Mouse (Mus musculus) embryonic facial prominence, embryonic 14.5 days (tissue): ENCODE results near the gene Gm13040. TPM values are rescaled to one million over a fixed set of nuclear protein-coding genes. Genes with fewer than 3 reads are reported as not detected.
"Not testable (repeated sequence)": the region's sequence is repeated elsewhere in the genome, so short reads cannot be mapped to it uniquely, and the experiment has no call there.

Source experiments
- ATAC-seq: fragments of 200-750 bp; cut with Nextera tagmentation; 2 replicates; pipeline ENCODE4 v1.8.0; 2017; ENCODE audit warnings: low read depth, moderate number of reproducible peaks, moderate TSS enrichment
- DNase-seq: peaks from one replicate; pipeline ENCODE4 v3.0.0-alpha.2; 2015; ENCODE audit warnings: low spot score
- H3K27ac ChIP-seq: fragments of 300-500 bp; sonication (generic); replicated peaks from 2 replicates; pipeline ENCODE4 v1.5.1; 2014; ENCODE audit warnings: low read depth, mild to moderate bottlenecking, low read length, moderate library complexity
- H3K27me3 ChIP-seq: fragments of 300-500 bp; sonication (generic); replicated peaks from 2 replicates; pipeline ENCODE4 v1.6.1; 2014; ENCODE audit warnings: low read length; ENCODE audit not compliant: control insufficient read depth, insufficient read depth
- H3K36me3 ChIP-seq: fragments of 300-500 bp; sonication (generic); 2 replicates; pipeline ENCODE4 v1.6.1; 2014; ENCODE audit warnings: low read length, mixed read lengths; ENCODE audit not compliant: control insufficient read depth, insufficient read depth
- H3K4me1 ChIP-seq: fragments of 300-500 bp; sonication (generic); 2 replicates; pipeline ENCODE4 v1.6.1; 2014; ENCODE audit warnings: antibody characterized with exemption, low read length; ENCODE audit not compliant: control insufficient read depth, insufficient read depth
- H3K4me2 ChIP-seq: fragments of 300-500 bp; sonication (generic); 2 replicates; pipeline ENCODE4 v1.6.1; 2014; ENCODE audit warnings: low read depth, mild to moderate bottlenecking, low read length, moderate library complexity, mixed read lengths
- H3K4me3 ChIP-seq: fragments of 300-500 bp; sonication (generic); 2 replicates; pipeline ENCODE4 v1.5.1; 2014; ENCODE audit warnings: low read depth, mild to moderate bottlenecking, low read length
- H3K9ac ChIP-seq: fragments of 300-500 bp; sonication (generic); 2 replicates; pipeline ENCODE4 v1.6.1; 2014; ENCODE audit warnings: low read depth, mild to moderate bottlenecking, low read length, moderate library complexity, mixed read lengths
- H3K9me3 ChIP-seq: fragments of 300-500 bp; sonication (generic); 2 replicates; pipeline ENCODE4 v1.6.1; 2016; ENCODE audit warnings: low read length; ENCODE audit not compliant: control insufficient read depth
- WGBS: fragments of 180-500 bp; shearing (Covaris S2); extraction: QIAGEN DNeasy Blood & Tissue Kit; methylation state at CpG from one replicate; pipeline ENCODE4 v1.1.7; 2014; 5-methylcytosine and 5-hydroxymethylcytosine counted together
- polyA plus RNA-seq: library from polyadenylated mRNA; unstranded; fragments of >200 nt; fragmentation: Nextera tagmentation; extraction: Ambion mirVana; gene quantifications from 2 replicates; pipeline ENCODE4 v1.2.1, GENCODE M21; 2014

Gm13040 gene
- not detected in 2 replicates for polyA plus RNA-seq

DNA sequence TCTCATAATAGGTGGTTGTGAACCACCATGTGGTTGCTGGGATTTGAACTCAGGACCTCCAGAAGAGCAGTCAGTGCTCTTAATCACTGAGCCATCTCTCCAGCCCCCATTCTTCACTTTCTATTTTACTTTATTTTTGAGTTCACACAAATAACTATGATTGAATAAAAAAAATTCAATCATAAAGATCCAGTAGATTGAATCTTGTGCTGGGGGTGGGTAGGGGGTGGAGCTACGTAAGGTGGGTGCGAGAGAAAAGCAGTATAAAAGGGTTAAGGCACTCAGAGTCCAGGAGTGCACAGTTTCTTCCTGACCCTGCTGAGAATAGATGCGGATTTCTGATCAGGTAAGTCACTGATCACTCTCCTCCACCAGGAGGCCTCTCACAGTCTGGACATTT, at the start of gene Gm13040:
Gene Gm13040, plus strand, starts transcription at position 301 of the 400 bp plus-strand sequence.
- not testable (repeated sequence) for H3K9ac ChIP-seq, DNase-seq, H3K4me2 ChIP-seq, H3K27me3 ChIP-seq, ATAC-seq, H3K4me1 ChIP-seq, H3K4me3 ChIP-seq, H3K27ac ChIP-seq, H3K36me3 ChIP-seq, H3K9me3 ChIP-seq
- WGBS = no CpG with 5 or more reads among the region's 3 CpGs

DNA sequence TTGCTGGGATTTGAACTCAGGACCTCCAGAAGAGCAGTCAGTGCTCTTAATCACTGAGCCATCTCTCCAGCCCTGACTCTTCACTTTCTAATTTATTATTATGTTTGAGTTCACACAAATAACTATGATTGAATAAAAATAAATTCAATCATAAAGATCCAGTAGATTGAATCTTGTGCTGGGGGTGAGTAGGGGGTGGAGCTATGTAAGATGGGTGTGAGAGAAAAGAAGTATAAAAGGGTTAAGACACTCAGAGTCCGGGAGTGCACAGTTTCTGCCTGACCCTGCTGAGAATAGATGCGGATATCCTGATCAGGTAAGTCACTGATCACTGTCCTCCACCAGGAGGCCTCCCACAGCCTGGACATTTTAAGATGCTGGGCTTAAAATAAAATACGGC, 24.7 kb upstream of the Gm13040 start, which contains the start of gene Gm13043:
Gene Gm13043, plus strand, starts transcription at position 301 of the 400 bp plus-strand sequence.
- ATAC-seq (no peak), DNase-seq (no peak)
- H3K9me3 ChIP-seq = no peaks in the 10 kb centered on the region
- WGBS = 75% methylated on average over 3 of the region's 3 CpGs
- H3K4me3 ChIP-seq = no peak within 1 kb of the TSS
- H3K27ac ChIP-seq = no peak within 1 kb of the TSS
- H3K27me3 ChIP-seq = no peaks in the 10 kb centered on the region
- H3K9ac ChIP-seq = no peak within 1 kb of the TSS
- H3K4me1 ChIP-seq = no peaks in the 10 kb centered on the region
- H3K36me3 ChIP-seq = no peaks in the 10 kb centered on the region
- no peak within 1 kb of the TSS for H3K4me2 ChIP-seq

GRCm38 (mm10) chr4:143551400-143551799, 15.6 kb downstream of the Gm13040 start, which contains the start of the genes BC080695 and Gm13057:
BC080695 (plus strand) TSS chr4:143551700.
Gm13057 (plus strand) TSS chr4:143551709.
- H3K27ac ChIP-seq, H3K27me3 ChIP-seq, H3K9ac ChIP-seq, H3K4me3 ChIP-seq, H3K36me3 ChIP-seq, DNase-seq, ATAC-seq, H3K4me1 ChIP-seq, H3K4me2 ChIP-seq, H3K9me3 ChIP-seq: not testable (repeated sequence)
- WGBS = no CpG with 5 or more reads among the region's 3 CpGs

Other genes starting within 250 kb of the Gm13040 start
- gene Pdpn, start 236.4 kb upstream of the Gm13040 start, polyA plus RNA-seq = 67.1 and 70.2 TPM in 2 replicates
- 2.2 and 2.3 TPM in 2 replicates for gene Lrrc38, start 186.2 kb upstream of the Gm13040 start, polyA plus RNA-seq
- not detected in 2 replicates for gene Pramel1, start 141.5 kb upstream of the Gm13040 start, polyA plus RNA-seq
- gene Pramef8, start 123.5 kb upstream of the Gm13040 start, polyA plus RNA-seq = 8.8 and 12.1 TPM in 2 replicates
- gene Oog4, start 85.6 kb upstream of the Gm13040 start, polyA plus RNA-seq = not detected in 2 replicates
- not detected in 2 replicates for gene Gm13043, start 24.6 kb upstream of the Gm13040 start, polyA plus RNA-seq
- not detected in 2 replicates for gene BC080695, start 15.7 kb downstream of the Gm13040 start, polyA plus RNA-seq
- gene Gm13057, start 15.8 kb downstream of the Gm13040 start, polyA plus RNA-seq = not detected in 2 replicates
- gene Gm13083, start 79.0 kb downstream of the Gm13040 start, polyA plus RNA-seq = not detected in 2 replicates
- not detected in 2 replicates for gene Gm13088, start 121.3 kb downstream of the Gm13040 start, polyA plus RNA-seq
- gene Gm13089, start 166.8 kb downstream of the Gm13040 start, polyA plus RNA-seq = not detected in 2 replicates
- not detected in 2 replicates for gene Gm13078, start 183.5 kb downstream of the Gm13040 start, polyA plus RNA-seq